ENCODE assay signal across 16 mouse cellular contexts in the genomic region with DNA sequence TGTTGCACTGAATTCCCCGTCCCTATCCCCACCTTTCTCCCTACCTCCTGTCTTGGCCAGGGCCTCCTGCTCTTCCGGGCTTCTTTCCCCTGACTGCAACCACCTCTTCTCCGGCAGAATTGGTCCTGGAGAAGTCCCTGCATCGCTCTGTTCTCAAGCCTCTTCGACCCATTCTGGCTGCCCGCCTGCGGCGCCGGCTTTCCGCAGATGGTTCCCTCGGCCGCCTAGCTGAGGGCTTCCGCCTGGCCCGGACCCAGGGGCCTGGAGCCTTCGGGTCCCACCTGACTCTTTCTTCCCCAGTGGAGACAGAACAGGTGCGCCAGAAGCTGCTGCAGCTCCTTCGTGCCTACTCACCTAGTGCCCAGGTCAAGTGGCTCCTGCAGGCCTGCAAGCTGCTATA. TPM values are rescaled to one million over a fixed set of nuclear protein-coding genes. Genes with fewer than 3 reads are reported as not detected.
DNase-seq lines count a peak whose midpoint lies in the region; ATAC-seq and TF ChIP-seq lines count a peak whose summit lies in the region.
"Had no signal": no experiment of that assay in that cellular context is flagged by ENCODE, and none has a peak within 500 bp of the region (broad histone marks: within the 10 kb centered on the region; RNA-seq: fewer than 3 reads in every experiment).

No protein-coding gene starts in this region.

- no peaks in the 10 kb centered on the region for H3K9me3 ChIP-seq in hindbrain, embryonic 10.5 days
- H3K9me3 ChIP-seq in hindbrain, embryonic 12.5 days (replicated peaks): no peaks in the 10 kb centered on the region
- H3K9me3 ChIP-seq: limb, embryonic 12.5 days; liver, embryonic 15.5 days; midbrain, embryonic 15.5 days; neural tube, embryonic 12.5 days had no signal

- H3K4me1 ChIP-seq in hindbrain, embryonic 10.5 days (replicated peaks): peaks cover 62% of the 10 kb centered on the region
- H3K4me1 ChIP-seq in hindbrain, embryonic 12.5 days: peaks cover 26% of the 10 kb centered on the region
- peaks cover 5% of the 10 kb centered on the region; the same call in 1 of the 2 replicates for H3K4me1 ChIP-seq in cortical plate, adult 2 months (ENCODE audit: control insufficient read depth, insufficient read depth, low read length)

- no peak overlapping the region for H3K4me2 ChIP-seq in hindbrain, embryonic 12.5 days (replicated peaks)
- H3K4me2 ChIP-seq: limb, embryonic 12.5 days; liver, embryonic 15.5 days; midbrain, embryonic 15.5 days had no signal

- no peak overlapping the region for H3K9ac ChIP-seq in hindbrain, embryonic 12.5 days
- H3K9ac ChIP-seq: limb, embryonic 12.5 days; liver, embryonic 15.5 days; midbrain, embryonic 15.5 days; neural tube, embryonic 12.5 days had no signal

- peaks cover 67% of the 10 kb centered on the region for H3K27me3 ChIP-seq in hindbrain, embryonic 10.5 days (ENCODE audit: insufficient read depth, poor library complexity, severe bottlenecking)
- peaks cover 64% of the 10 kb centered on the region for H3K27me3 ChIP-seq in hindbrain, embryonic 12.5 days
- H3K27me3 ChIP-seq in C2C12 (ENCODE audit: control insufficient read depth, insufficient read depth, insufficient read length): no peaks in the 10 kb centered on the region

- TF ChIP-seq CTCF in C2C12 (IDR thresholded peaks at IDR 0.05; ENCODE audit: control insufficient read depth, insufficient read depth, insufficient read length): no peak
- no peak for TF ChIP-seq CTCF in cortical plate, adult 2 months (IDR thresholded peaks at IDR 0.05; ENCODE audit: extremely low read depth, insufficient read depth, low read length)

- peaks cover 20% of the 10 kb centered on the region for H3K36me3 ChIP-seq in hindbrain, embryonic 10.5 days
- H3K36me3 ChIP-seq in hindbrain, embryonic 12.5 days: peaks cover 19% of the 10 kb centered on the region
- H3K36me3 ChIP-seq in C2C12 (ENCODE audit: control insufficient read depth, insufficient read depth): peaks cover 53% of the 10 kb centered on the region

- peaks cover 42% of the 10 kb centered on the region for H3K79me3 ChIP-seq in C2C12 (ENCODE audit: low read depth)

- 57% methylated on average over 17 of the region's 17 CpGs for WGBS in hindbrain, embryonic 10.5 days
- WGBS in hindbrain, embryonic 12.5 days: 51% methylated on average over 17 of the region's 17 CpGs

- no peak for DNase-seq in hindbrain, embryonic 10.5 days (ENCODE audit: low spot score)
- DNase-seq in brain, adult 2 months (ENCODE audit: low read depth, low spot score): peak; percentile 49
- DNase-seq in frontal cortex, postnatal 10 days (ENCODE audit: low spot score in 2 of 2): no peak
- DNase-seq in kidney, adult 18-20 months: no peak
- DNase-seq: heart, adult 11 months; heart, postnatal 14 days; retina, postnatal 1 day had no signal

- ATAC-seq in hindbrain, embryonic 12.5 days (ENCODE audit: low FRiP score): no peak
- ATAC-seq: midbrain, embryonic 15.5 days had no signal

- TF ChIP-seq POLR2A in cortical plate, adult 2 months (IDR thresholded peaks at IDR 0.05; ENCODE audit: extremely low read depth, insufficient read depth, low read length): no peak

- H3ac ChIP-seq in C2C12 (ENCODE audit: control insufficient read depth, insufficient read length, low read depth): peak overlapping the region; percentile 28

- H3K27ac ChIP-seq in hindbrain, embryonic 10.5 days: no peak overlapping the region
- H3K27ac ChIP-seq in hindbrain, embryonic 12.5 days: no peak overlapping the region
- H3K27ac ChIP-seq in cortical plate, adult 2 months (ENCODE audit: insufficient read depth, low read length): peak overlapping the region; percentile 79
- H3K27ac ChIP-seq: kidney, postnatal 0 days; limb, embryonic 12.5 days; liver, embryonic 15.5 days; midbrain, embryonic 15.5 days; neural tube, embryonic 12.5 days; stomach, postnatal 0 days had no signal

- peak overlapping the region; percentile 16; the same call in 1 of the 2 replicates for H3K4me3 ChIP-seq in hindbrain, embryonic 10.5 days
- no peak overlapping the region for H3K4me3 ChIP-seq in hindbrain, embryonic 12.5 days
- peak overlapping the region; percentile 84 for H3K4me3 ChIP-seq in C2C12 (ENCODE audit: insufficient read depth, poor library complexity, severe bottlenecking)
- peak overlapping the region; percentile 58 for H3K4me3 ChIP-seq in cortical plate, adult 2 months (ENCODE audit: insufficient read depth, low read length)
- H3K4me3 ChIP-seq: liver, embryonic 15.5 days; midbrain, embryonic 15.5 days; neural tube, embryonic 12.5 days had no signal

- peaks cover 52% of the 10 kb centered on the region for H3K79me2 ChIP-seq in C2C12 (ENCODE audit: control insufficient read depth, insufficient read depth)

TF ChIP-seq in C2C12, 6 proteins besides CTCF, POLR2A, EP300 and RAD21:
- TF ChIP-seq USF1 (IDR thresholded peaks at IDR 0.05; ENCODE audit: low read depth): no peak
- no peak for TF ChIP-seq FOSL1 (IDR thresholded peaks at IDR 0.05; ENCODE audit: insufficient read depth, low read length, poor library complexity, severe bottlenecking)
- TF ChIP-seq MYOG (IDR thresholded peaks at IDR 0.05; ENCODE audit: control insufficient read depth, extremely low read depth, insufficient read length): no peak
- TF ChIP-seq CEBPB (IDR thresholded peaks at IDR 0.05; ENCODE audit: low read depth): no peak
- no peak for TF ChIP-seq MAX (IDR thresholded peaks at IDR 0.05)
TF ChIP-seq in C2C12: peak in this region for 0.

RNA-seq across cellular contexts. Expression of a gene that starts 2.6 kb away (rescaled TPM):
- polyA plus RNA-seq in hindbrain, embryonic 10.5 days (2016; fragmentation: Nextera tagmentation; extraction: Ambion mirVana): 2.3 and 3.0 TPM in 2 replicates
- polyA plus RNA-seq in hindbrain, embryonic 12.5 days (2016; fragmentation: Nextera tagmentation; extraction: Ambion mirVana): 1.4 and 1.6 TPM in 2 replicates
- polyA plus RNA-seq in C2C12 (2012; fragmentation: generic; extraction: Trizol): 48.9 TPM
- polyA plus RNA-seq in cortical plate, adult 2 months (2012; rRNA removed): 68.7 and 69.0 TPM in 2 replicates

RNA-seq across cellular contexts. Expression of a gene that starts 11.7 kb away (rescaled TPM):
- polyA plus RNA-seq in hindbrain, embryonic 10.5 days (2016; fragmentation: Nextera tagmentation; extraction: Ambion mirVana): 86.8 and 91.8 TPM in 2 replicates
- polyA plus RNA-seq in hindbrain, embryonic 12.5 days (2016; fragmentation: Nextera tagmentation; extraction: Ambion mirVana): 56.9 and 61.2 TPM in 2 replicates
- 55.3 TPM for polyA plus RNA-seq in C2C12 (2012; fragmentation: generic; extraction: Trizol)
- 29.1 and 34.8 TPM in 2 replicates for polyA plus RNA-seq in cortical plate, adult 2 months (2012; rRNA removed)

RNA-seq across cellular contexts. Expression of a gene that starts 14.2 kb away (rescaled TPM):
- 2.4 and 3.2 TPM in 2 replicates for polyA plus RNA-seq in hindbrain, embryonic 10.5 days (2016; fragmentation: Nextera tagmentation; extraction: Ambion mirVana)
- 2.5 and 4.0 TPM in 2 replicates for polyA plus RNA-seq in hindbrain, embryonic 12.5 days (2016; fragmentation: Nextera tagmentation; extraction: Ambion mirVana)
- polyA plus RNA-seq in C2C12 (2012; fragmentation: generic; extraction: Trizol): 1.5 TPM
- 4.8 and 6.8 TPM in 2 replicates for polyA plus RNA-seq in cortical plate, adult 2 months (2012; rRNA removed)

RNA-seq across cellular contexts. Expression of a gene that starts 14.2 kb away (rescaled TPM):
- polyA plus RNA-seq in hindbrain, embryonic 10.5 days (2016; fragmentation: Nextera tagmentation; extraction: Ambion mirVana): 38.8 and 41.6 TPM in 2 replicates
- 43.8 and 48.7 TPM in 2 replicates for polyA plus RNA-seq in hindbrain, embryonic 12.5 days (2016; fragmentation: Nextera tagmentation; extraction: Ambion mirVana)
- polyA plus RNA-seq in C2C12 (2012; fragmentation: generic; extraction: Trizol): 28.1 TPM
- 106 and 111 TPM in 2 replicates for polyA plus RNA-seq in cortical plate, adult 2 months (2012; rRNA removed)

RNA-seq across cellular contexts. Expression of a gene that starts 15.0 kb away (rescaled TPM):
- polyA plus RNA-seq in hindbrain, embryonic 10.5 days (2016; fragmentation: Nextera tagmentation; extraction: Ambion mirVana): 26.9 and 39.1 TPM in 2 replicates
- 32.0 and 41.9 TPM in 2 replicates for polyA plus RNA-seq in hindbrain, embryonic 12.5 days (2016; fragmentation: Nextera tagmentation; extraction: Ambion mirVana)
- polyA plus RNA-seq in C2C12 (2012; fragmentation: generic; extraction: Trizol): 3.2 TPM
- polyA plus RNA-seq in cortical plate, adult 2 months (2012; rRNA removed): 5.8 and 6.3 TPM in 2 replicates

Comparison
In these comparisons a context has a peak if more than half of its experiments do, and no peak if none do; other contexts are left out.
1. RNA of a gene that starts 2.6 kb away (polyA plus RNA-seq): 68.7 to 69.0 TPM in cortical plate, adult 2 months and 48.9 TPM in C2C12 (single experiment); 2.3 to 3.0 TPM in hindbrain, embryonic 10.5 days and 1.4 to 1.6 TPM in hindbrain, embryonic 12.5 days; every median in the first group is over 10 times any median in the second.